Mouse (Mus musculus) lung, adult 2 months (tissue): Measurements from ENCODE around the gene Pde8a.

Experiments used
- CTCF ChIP-seq: fragments of 200-500 bp; IDR thresholded peaks from 2 replicates; pipeline ENCODE4 v1.5.1; 2011; ENCODE audit warnings: mild to moderate bottlenecking, low read length, control low read depth; ENCODE audit not compliant: insufficient read depth
- POLR2A ChIP-seq: fragments of 200-500 bp; IDR thresholded peaks from 2 replicates; pipeline ENCODE4 v1.6.1; 2011; ENCODE audit warnings: low read depth, mild to moderate bottlenecking, control low read depth, low read length, borderline replicate concordance; ENCODE audit errors: extremely low read depth

GRCm38 (mm10) chr7:81304100-81304499 is 90.7 kb downstream of the Pde8a start:
- TF ChIP-seq CTCF (no peak), POLR2A (no peak)
